Mouse (Mus musculus): Measurements from ENCODE around the gene Arhgef33. TPM values are rescaled to one million over a fixed set of nuclear protein-coding genes. Genes with fewer than 3 reads are reported as not detected.
"Not testable (repeated sequence)": the region's sequence is repeated elsewhere in the genome, so short reads cannot be mapped to it uniquely, and the experiment has no call there.

Gene Arhgef33
- 0.65 and 1.2 TPM in 2 replicates for polyA plus RNA-seq (2015; fragmentation: Nextera tagmentation; extraction: Ambion mirVana)

DNA sequence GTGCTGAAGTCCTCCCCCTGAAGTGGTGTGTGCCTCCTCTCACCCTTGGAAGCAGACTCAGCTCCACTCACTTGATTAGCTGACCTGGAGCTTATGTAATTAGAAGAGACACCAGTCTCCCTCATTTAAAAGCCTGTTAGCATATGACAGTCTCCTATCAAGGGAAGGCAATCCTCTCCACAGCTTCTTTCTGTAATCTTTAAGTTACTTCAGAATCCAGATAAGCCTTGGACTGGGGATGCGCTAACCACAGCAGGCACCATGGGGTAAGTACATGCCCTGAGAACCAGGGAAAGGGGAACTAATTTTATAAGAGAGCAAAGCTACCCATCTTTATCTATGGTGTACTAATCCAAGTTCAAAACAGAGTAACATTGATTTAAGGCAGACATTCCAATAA is at the start of gene Arhgef33:
TSS of gene Arhgef33 (plus strand) at position 157 of the 400 bp plus-strand sequence.
- peaks cover 12% of the 10 kb centered on the region for H3K4me1 ChIP-seq

DNA sequence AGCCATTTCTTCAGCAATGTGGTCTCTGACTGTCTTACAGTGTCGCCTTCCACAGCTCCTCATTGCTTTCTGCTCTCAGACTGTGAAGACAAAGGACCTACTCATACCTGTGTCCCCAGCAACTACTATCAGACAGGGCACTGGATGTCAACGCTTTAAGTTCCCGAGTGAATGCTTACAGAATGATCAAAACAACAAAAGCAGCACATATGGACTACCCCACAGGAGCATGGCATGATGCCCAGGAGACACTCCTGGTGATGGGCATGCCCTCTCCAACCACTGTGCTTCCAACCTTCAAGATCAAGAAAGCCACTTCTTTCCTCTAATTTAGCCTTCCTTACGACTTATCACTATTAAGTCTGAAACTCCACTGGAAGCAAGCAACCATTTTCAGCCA is 40.1 kb upstream of the Arhgef33 start:
- H3K36me3 ChIP-seq: peaks cover 84% of the 10 kb centered on the region
- H3K9me3 ChIP-seq (replicated peaks): no peaks in the 10 kb centered on the region
- no peaks in the 10 kb centered on the region for H3K27me3 ChIP-seq
- no peak overlapping the region for H3K4me3 ChIP-seq (replicated peaks)
- no peak overlapping the region for H3K4me2 ChIP-seq (replicated peaks)
- H3K9ac ChIP-seq: no peak overlapping the region
- no peak overlapping the region for H3K27ac ChIP-seq (replicated peaks)
- ATAC-seq (ENCODE audit: insufficient number of reproducible peaks, low FRiP score, low TSS enrichment, low read depth): no peak
- WGBS: 94% methylated on average over 4 of the region's 4 CpGs
- H3K4me1 ChIP-seq: no peaks in the 10 kb centered on the region

More for the DNA sequence above, at the start of gene Arhgef33:
- no peak within 1 kb of the TSS for H3K27ac ChIP-seq (replicated peaks)
- no peaks in the 10 kb centered on the region for H3K27me3 ChIP-seq
- no peak within 1 kb of the TSS for H3K4me3 ChIP-seq (replicated peaks)
- H3K9ac ChIP-seq: no peak within 1 kb of the TSS
- no peak within 1 kb of the TSS for H3K4me2 ChIP-seq (replicated peaks)
- no peaks in the 10 kb centered on the region for H3K9me3 ChIP-seq (replicated peaks)
- WGBS: 91% methylated on average over 1 of the region's 1 CpGs
- H3K36me3 ChIP-seq: no peaks in the 10 kb centered on the region
- no peak for ATAC-seq (ENCODE audit: insufficient number of reproducible peaks, low FRiP score, low TSS enrichment, low read depth)

DNA sequence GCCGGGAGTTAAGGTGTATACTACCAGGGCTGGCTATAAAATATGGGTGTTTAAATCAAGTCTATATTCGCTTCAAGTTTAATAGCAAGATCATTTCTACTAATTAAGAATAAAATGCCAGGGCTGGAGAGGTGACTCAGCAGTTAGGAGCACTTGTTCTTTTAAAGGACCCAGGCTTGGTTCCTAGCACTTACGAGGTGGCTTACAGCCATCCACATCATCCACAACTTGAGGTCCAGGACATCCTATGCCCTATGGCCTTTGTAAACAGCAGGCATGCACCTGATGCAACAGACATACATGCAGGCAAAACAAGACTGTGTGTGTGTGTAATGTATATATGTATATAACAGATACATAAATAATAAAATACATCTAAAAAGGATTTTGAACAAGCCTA is 39.1 kb upstream of the Arhgef33 start:
- no peaks in the 10 kb centered on the region for H3K9me3 ChIP-seq (replicated peaks)
- peaks cover 86% of the 10 kb centered on the region for H3K36me3 ChIP-seq
- H3K4me1 ChIP-seq: no peaks in the 10 kb centered on the region
- 92% methylated on average over 3 of the region's 3 CpGs for WGBS
- no peak overlapping the region for H3K4me3 ChIP-seq (replicated peaks)
- H3K4me2 ChIP-seq (replicated peaks): no peak overlapping the region
- no peak overlapping the region for H3K27ac ChIP-seq (replicated peaks)
- no peaks in the 10 kb centered on the region for H3K27me3 ChIP-seq
- ATAC-seq (ENCODE audit: insufficient number of reproducible peaks, low FRiP score, low TSS enrichment, low read depth): no peak
- H3K9ac ChIP-seq: no peak overlapping the region

- H3K4me3 ChIP-seq (replicated peaks); H3K4me2 ChIP-seq (replicated peaks); H3K9me3 ChIP-seq (replicated peaks); H3K27me3 ChIP-seq; H3K27ac ChIP-seq (replicated peaks); H3K4me1 ChIP-seq; H3K9ac ChIP-seq; ATAC-seq (ENCODE audit: insufficient number of reproducible peaks, low FRiP score, low TSS enrichment, low read depth): not testable (repeated sequence)
- H3K36me3 ChIP-seq: peaks cover 86% of the 10 kb centered on the region
- WGBS: 95% methylated on average over 7 of the region's 7 CpGs
These were observed 36.6 kb upstream of the Arhgef33 start for GRCm38 (mm10) chr17:80270622-80271021.

GRCm38 (mm10) chr17:80278255-80278654 is 29.0 kb upstream of the Arhgef33 start:
- no peak overlapping the region for H3K4me2 ChIP-seq (replicated peaks)
- no peaks in the 10 kb centered on the region for H3K9me3 ChIP-seq (replicated peaks)
- ATAC-seq (ENCODE audit: insufficient number of reproducible peaks, low FRiP score, low TSS enrichment, low read depth): no peak
- no peaks in the 10 kb centered on the region for H3K27me3 ChIP-seq
- peaks cover 68% of the 10 kb centered on the region for H3K36me3 ChIP-seq
- WGBS: 95% methylated on average over 4 of the region's 4 CpGs
- no peak overlapping the region for H3K27ac ChIP-seq (replicated peaks)
- H3K4me3 ChIP-seq (replicated peaks): no peak overlapping the region
- no peaks in the 10 kb centered on the region for H3K4me1 ChIP-seq
- H3K9ac ChIP-seq: no peak overlapping the region

DNA sequence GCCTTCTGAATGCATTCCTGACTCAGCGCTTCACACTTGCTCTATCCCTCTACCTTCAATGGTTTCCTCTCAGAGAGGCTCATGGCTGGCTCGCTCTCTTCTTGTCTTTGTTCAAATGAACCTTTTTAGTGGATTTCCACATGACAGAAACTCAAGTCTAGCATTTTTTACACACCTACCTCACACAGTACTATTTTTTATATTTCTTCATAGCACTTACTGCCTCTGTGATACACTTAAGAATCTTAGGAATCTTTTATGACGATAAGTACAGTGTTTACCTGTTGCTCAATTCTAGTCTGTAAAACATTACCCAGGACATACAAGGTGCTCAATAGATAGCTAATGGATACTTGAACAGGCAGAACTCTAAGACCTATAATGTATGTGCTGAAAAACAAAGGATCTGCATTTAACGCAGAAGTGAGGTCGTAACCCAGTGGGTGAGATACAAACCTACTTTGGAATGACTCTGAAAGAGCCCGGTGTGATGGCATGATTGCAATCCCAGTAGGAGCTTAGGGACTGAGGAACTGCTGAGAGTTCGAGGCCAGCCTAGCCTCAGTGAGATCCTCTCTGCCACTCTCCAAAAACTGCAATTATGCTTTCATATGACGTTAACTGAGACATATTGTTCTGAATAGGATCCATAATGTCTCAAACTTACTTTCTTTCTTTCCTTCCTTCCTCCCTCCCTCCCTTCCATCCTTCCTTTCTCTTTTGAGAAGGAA is 27.7 kb upstream of the Arhgef33 start:
- no peaks in the 10 kb centered on the region for H3K4me1 ChIP-seq
- no peaks in the 10 kb centered on the region for H3K9me3 ChIP-seq (replicated peaks)
- peaks cover 57% of the 10 kb centered on the region for H3K36me3 ChIP-seq
- H3K4me2 ChIP-seq (replicated peaks): no peak overlapping the region
- 92% methylated on average over 8 of the region's 8 CpGs for WGBS
- H3K27ac ChIP-seq (replicated peaks): no peak overlapping the region
- H3K4me3 ChIP-seq (replicated peaks): no peak overlapping the region
- no peaks in the 10 kb centered on the region for H3K27me3 ChIP-seq
- ATAC-seq (ENCODE audit: insufficient number of reproducible peaks, low FRiP score, low TSS enrichment, low read depth): no peak
- no peak overlapping the region for H3K9ac ChIP-seq

DNA sequence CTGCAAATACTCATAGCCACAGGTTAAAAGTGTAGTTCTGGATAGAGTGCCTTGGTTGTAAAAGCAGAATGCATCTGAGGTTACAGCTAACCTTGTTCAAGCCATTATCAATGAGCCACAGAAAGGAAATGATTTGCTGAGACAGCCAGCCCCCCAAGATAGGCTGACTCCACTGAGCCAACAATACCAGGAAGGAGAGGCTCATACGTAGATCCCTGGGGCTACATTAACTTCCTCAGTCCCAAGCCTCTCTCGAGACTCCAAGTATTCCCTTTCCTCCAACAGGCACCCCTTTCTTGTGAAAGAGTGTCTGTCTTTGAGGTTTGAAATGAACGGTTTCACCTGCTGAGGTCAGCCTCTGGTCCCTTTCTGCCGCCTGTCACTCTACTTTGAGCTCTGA is 22.8 kb upstream of the Arhgef33 start:
- peaks cover 16% of the 10 kb centered on the region for H3K36me3 ChIP-seq
- 58% methylated on average over 4 of the region's 4 CpGs for WGBS
- H3K4me2 ChIP-seq (replicated peaks): no peak overlapping the region
- no peaks in the 10 kb centered on the region for H3K27me3 ChIP-seq
- ATAC-seq (ENCODE audit: insufficient number of reproducible peaks, low FRiP score, low TSS enrichment, low read depth): no peak
- H3K27ac ChIP-seq (replicated peaks): no peak overlapping the region
- peaks cover 11% of the 10 kb centered on the region for H3K4me1 ChIP-seq
- no peaks in the 10 kb centered on the region for H3K9me3 ChIP-seq (replicated peaks)
- H3K4me3 ChIP-seq (replicated peaks): no peak overlapping the region
- no peak overlapping the region for H3K9ac ChIP-seq

DNA sequence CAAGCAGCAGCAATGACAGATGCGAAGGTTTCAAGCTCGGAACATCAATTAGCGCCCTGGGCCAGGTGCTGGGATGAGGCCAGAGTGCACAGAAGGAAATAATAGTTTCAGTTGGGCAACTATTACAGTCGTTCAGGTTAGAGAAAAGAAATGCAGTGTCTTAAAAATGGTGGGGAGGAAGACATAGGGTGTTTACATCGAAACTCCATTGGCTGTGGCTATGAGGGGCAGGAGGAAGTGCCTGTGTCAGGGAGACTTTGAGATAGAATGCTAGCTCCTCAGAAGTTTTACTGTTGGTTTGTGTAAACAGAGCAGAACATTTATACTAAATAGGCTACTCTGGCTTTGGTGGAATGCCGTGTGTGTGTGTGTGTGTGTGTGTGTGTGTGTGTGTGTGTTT is 19.2 kb upstream of the Arhgef33 start:
- 78% methylated on average over 6 of the region's 6 CpGs for WGBS
- H3K4me1 ChIP-seq: peaks cover 11% of the 10 kb centered on the region
- ATAC-seq (ENCODE audit: insufficient number of reproducible peaks, low FRiP score, low TSS enrichment, low read depth): no peak
- no peak overlapping the region for H3K4me3 ChIP-seq (replicated peaks)
- H3K9me3 ChIP-seq (replicated peaks): no peaks in the 10 kb centered on the region
- no peak overlapping the region for H3K9ac ChIP-seq
- no peak overlapping the region for H3K27ac ChIP-seq (replicated peaks)
- no peaks in the 10 kb centered on the region for H3K36me3 ChIP-seq
- no peaks in the 10 kb centered on the region for H3K27me3 ChIP-seq
- 0 out of 2 replicates have a peak overlapping the region, but pooled peaks have one; percentile 68 for H3K4me2 ChIP-seq (replicated peaks)

GRCm38 (mm10) chr17:80289280-80290073 is 17.7 kb upstream of the Arhgef33 start:
- H3K4me2 ChIP-seq (replicated peaks): peak overlapping the region; percentile 68
- ATAC-seq (ENCODE audit: insufficient number of reproducible peaks, low FRiP score, low TSS enrichment, low read depth): no peak
- WGBS: under 1% methylated on average over 30 of the region's 30 CpGs
- H3K27ac ChIP-seq (replicated peaks): peak overlapping the region; percentile 90
- H3K36me3 ChIP-seq: no peaks in the 10 kb centered on the region
- peak overlapping the region; percentile 99 for H3K4me3 ChIP-seq (replicated peaks)
- peak overlapping the region; percentile 83 for H3K9ac ChIP-seq
- H3K9me3 ChIP-seq (replicated peaks): no peaks in the 10 kb centered on the region
- H3K27me3 ChIP-seq: no peaks in the 10 kb centered on the region
- peaks cover 11% of the 10 kb centered on the region for H3K4me1 ChIP-seq

GRCm38 (mm10) chr17:80290074-80290657 is 17.0 kb upstream of the Arhgef33 start, which contains the start of the genes Morn2 and Dhx57:
Morn2 (plus strand) TSS chr17:80290203.
Dhx57 (minus strand) TSS chr17:80290476.
- ATAC-seq (ENCODE audit: insufficient number of reproducible peaks, low FRiP score, low TSS enrichment, low read depth): peak; percentile 98
- Histone ChIP-seq H3K4me3 (replicated peaks) (peak within 1 kb of the TSS; percentile 99), H3K27me3 (no peaks in the 10 kb centered on the region), H3K4me1 (peaks cover 11% of the 10 kb centered on the region), H3K4me2 (replicated peaks) (peak within 1 kb of the TSS; percentile 68), H3K9me3 (replicated peaks) (no peaks in the 10 kb centered on the region), H3K9ac (peak within 1 kb of the TSS; percentile 83), H3K36me3 (no peaks in the 10 kb centered on the region), H3K27ac (replicated peaks) (peak within 1 kb of the TSS; percentile 90)
- under 1% methylated on average over 35 of the region's 35 CpGs for WGBS

DNA sequence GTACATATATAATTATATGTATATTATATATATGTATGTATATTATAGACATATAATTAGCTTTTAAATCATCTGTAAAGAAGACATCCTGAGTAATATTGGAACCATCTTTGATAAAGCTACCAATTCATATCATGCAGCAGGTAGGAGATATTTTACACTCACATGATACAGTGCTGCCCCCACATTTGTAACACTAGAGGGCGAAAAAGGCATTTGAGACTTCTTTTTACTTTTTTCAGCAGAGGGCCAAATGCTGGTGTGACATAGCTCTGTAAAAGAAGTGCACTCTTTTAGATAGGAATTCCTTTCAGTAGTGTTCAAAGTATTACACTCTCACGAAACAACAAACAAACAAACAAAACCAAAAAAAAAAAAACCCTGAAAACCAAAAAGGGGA is 16.1 kb upstream of the Arhgef33 start:
- WGBS: 23% methylated on average over 2 of the region's 2 CpGs
- Histone ChIP-seq H3K27ac (replicated peaks) (no peak overlapping the region), H3K27me3 (no peaks in the 10 kb centered on the region), H3K9me3 (replicated peaks) (no peaks in the 10 kb centered on the region), H3K4me3 (replicated peaks) (no peak overlapping the region), H3K4me2 (replicated peaks) (no peak overlapping the region), H3K9ac (no peak overlapping the region), H3K36me3 (no peaks in the 10 kb centered on the region), H3K4me1 (peaks cover 11% of the 10 kb centered on the region)
- no peak for ATAC-seq (ENCODE audit: insufficient number of reproducible peaks, low FRiP score, low TSS enrichment, low read depth)
